Mouse (Mus musculus): ENCODE measurements around the gene Hjurp. TPM values are rescaled to one million over a fixed set of nuclear protein-coding genes. Genes with fewer than 3 reads are reported as not detected.

Hjurp gene
- total and polyA plus RNA-seq, 3 experiments, result 59.4 to 103 (median 76.3) TPM

GRCm38 (mm10) chr1:88240579-88240978, 36.9 kb downstream of the Hjurp start:
- Histone ChIP-seq H3K27me3 (ENCODE audit: control insufficient read depth in 1 of 2, insufficient read depth in 2 of 2, low read length in 2 of 2) (no peaks in the 10 kb centered on the region), H3K27ac (ENCODE audit: control insufficient read depth, low read depth, low read length) (no peak overlapping the region), H3K79me2 (ENCODE audit: control insufficient read depth, insufficient read depth, low read length, poor library complexity) (no peaks in the 10 kb centered on the region), H3K9me3 (replicated peaks; ENCODE audit: insufficient read depth, low read length) (no peaks in the 10 kb centered on the region), H3K4me1 (ENCODE audit: control insufficient read depth in 1 of 2, insufficient read depth in 2 of 2, low read length in 2 of 2) (no peaks in the 10 kb centered on the region), H3K36me3 (ENCODE audit: control insufficient read depth in 1 of 2, insufficient read depth in 2 of 2, low read length in 2 of 2) (no peaks in the 10 kb centered on the region), H3K4me3 (ENCODE audit: control insufficient read depth in 1 of 2, insufficient read depth in 1 of 2, low read depth in 2 of 2, low read length in 2 of 2) (no peak overlapping the region), H3K9ac (ENCODE audit: control insufficient read depth, low read depth, low read length, poor library complexity, severe bottlenecking) (no peak overlapping the region)
- no peak for TF ChIP-seq ZMIZ1 (IDR thresholded peaks at IDR 0.05; ENCODE audit: low read depth, low read length)
- TF ChIP-seq MYB (IDR thresholded peaks at IDR 0.05; ENCODE audit: low read depth, low read length), result no peak
- TF ChIP-seq USF1 (IDR thresholded peaks at IDR 0.05; ENCODE audit: low read depth, low read length), result 0 out of 2 replicates have a peak, but pooled peaks have one; percentile 27
- no peak for DNase-seq (ENCODE audit: low read depth, low spot score)

GRCm38 (mm10) chr1:88240072-88240471, 37.4 kb downstream of the Hjurp start:
- Histone ChIP-seq H3K36me3 (ENCODE audit: control insufficient read depth in 1 of 2, insufficient read depth in 2 of 2, low read length in 2 of 2) (no peaks in the 10 kb centered on the region), H3K4me1 (ENCODE audit: control insufficient read depth in 1 of 2, insufficient read depth in 2 of 2, low read length in 2 of 2) (no peaks in the 10 kb centered on the region), H3K27ac (ENCODE audit: control insufficient read depth, low read depth, low read length) (no peak overlapping the region), H3K27me3 (ENCODE audit: control insufficient read depth in 1 of 2, insufficient read depth in 2 of 2, low read length in 2 of 2) (no peaks in the 10 kb centered on the region), H3K4me3 (ENCODE audit: control insufficient read depth in 1 of 2, insufficient read depth in 1 of 2, low read depth in 2 of 2, low read length in 2 of 2) (no peak overlapping the region), H3K9me3 (replicated peaks; ENCODE audit: insufficient read depth, low read length) (no peaks in the 10 kb centered on the region), H3K79me2 (ENCODE audit: control insufficient read depth, insufficient read depth, low read length, poor library complexity) (no peaks in the 10 kb centered on the region), H3K9ac (ENCODE audit: control insufficient read depth, low read depth, low read length, poor library complexity, severe bottlenecking) (no peak overlapping the region)
- no peak for DNase-seq (ENCODE audit: low read depth, low spot score)
- TF ChIP-seq MXI1 (IDR thresholded peaks at IDR 0.05; ENCODE audit: low read depth, low read length), result no peak
- TF ChIP-seq TAL1 (IDR thresholded peaks at IDR 0.05; ENCODE audit: low read length), result no peak
- no peak for TF ChIP-seq RAD21 (IDR thresholded peaks at IDR 0.05; ENCODE audit: low read depth, low read length)
- no peak for TF ChIP-seq MAX (IDR thresholded peaks at IDR 0.05; ENCODE audit: low read length)
- TF ChIP-seq ZKSCAN1 (IDR thresholded peaks at IDR 0.05; ENCODE audit: low read depth, low read length), result no peak
- TF ChIP-seq E2F4 (IDR thresholded peaks at IDR 0.05; ENCODE audit: borderline replicate concordance, low read depth, low read length), result no peak
- no peak for TF ChIP-seq SIN3A (IDR thresholded peaks at IDR 0.05; ENCODE audit: low read length)
- TF ChIP-seq MEF2A (IDR thresholded peaks at IDR 0.05; ENCODE audit: extremely low read depth, insufficient replicate concordance, low read depth, low read length, poor library complexity, severe bottlenecking), result no peak
- TF ChIP-seq NRF1 (IDR thresholded peaks at IDR 0.05; ENCODE audit: insufficient read depth, low read depth, low read length, poor library complexity, severe bottlenecking), result no peak
- no peak for TF ChIP-seq MYB (IDR thresholded peaks at IDR 0.05; ENCODE audit: low read depth, low read length)

DNA sequence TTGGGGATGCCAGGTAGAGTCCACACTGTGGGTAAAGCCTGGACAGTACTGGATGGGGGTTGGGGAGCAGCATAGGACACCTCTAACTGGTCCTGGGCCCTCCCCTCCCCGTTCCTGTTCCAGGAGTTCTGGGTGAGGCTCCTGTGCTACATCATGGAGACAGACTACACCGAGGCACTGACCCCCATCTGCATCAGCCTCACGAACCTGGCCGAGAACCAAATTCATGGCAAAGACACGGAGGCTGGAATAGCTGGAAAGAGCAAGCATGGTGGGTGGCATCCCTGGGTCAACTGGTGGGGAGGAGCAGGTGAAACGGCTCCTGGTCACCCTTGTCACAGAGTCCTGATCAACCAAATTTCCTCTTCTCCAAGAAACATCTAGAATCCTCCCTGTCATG, 38.7 kb downstream of the Hjurp start:
- Histone ChIP-seq H3K36me3 (ENCODE audit: control insufficient read depth in 1 of 2, insufficient read depth in 2 of 2, low read length in 2 of 2) (no peaks in the 10 kb centered on the region), H3K79me2 (ENCODE audit: control insufficient read depth, insufficient read depth, low read length, poor library complexity) (no peaks in the 10 kb centered on the region), H3K27me3 (ENCODE audit: control insufficient read depth in 1 of 2, insufficient read depth in 2 of 2, low read length in 2 of 2) (no peaks in the 10 kb centered on the region), H3K9ac (ENCODE audit: control insufficient read depth, low read depth, low read length, poor library complexity, severe bottlenecking) (no peak overlapping the region), H3K27ac (ENCODE audit: control insufficient read depth, low read depth, low read length) (no peak overlapping the region), H3K4me1 (ENCODE audit: control insufficient read depth in 1 of 2, insufficient read depth in 2 of 2, low read length in 2 of 2) (no peaks in the 10 kb centered on the region), H3K9me3 (replicated peaks; ENCODE audit: insufficient read depth, low read length) (no peaks in the 10 kb centered on the region), H3K4me3 (ENCODE audit: control insufficient read depth in 1 of 2, insufficient read depth in 1 of 2, low read depth in 2 of 2, low read length in 2 of 2) (no peak overlapping the region)
- no peak for TF ChIP-seq USF2 (IDR thresholded peaks at IDR 0.05; ENCODE audit: borderline replicate concordance in 1 of 2, insufficient read depth in 1 of 2, low read depth in 1 of 2, low read length in 2 of 2)
- no peak for TF ChIP-seq NRF1 (IDR thresholded peaks at IDR 0.05; ENCODE audit: insufficient read depth, low read depth, low read length, poor library complexity, severe bottlenecking)
- TF ChIP-seq SMC3 (IDR thresholded peaks at IDR 0.05; ENCODE audit: low read depth, low read length), result no peak
- TF ChIP-seq MXI1 (IDR thresholded peaks at IDR 0.05; ENCODE audit: low read depth, low read length), result no peak
- no peak for TF ChIP-seq MAFK (IDR thresholded peaks at IDR 0.05; ENCODE audit: borderline replicate concordance, low read depth, low read length)
- TF ChIP-seq UBTF (IDR thresholded peaks at IDR 0.05; ENCODE audit: borderline replicate concordance, insufficient read depth, low read depth, low read length), result no peak
- TF ChIP-seq HCFC1 (IDR thresholded peaks at IDR 0.05; ENCODE audit: low read depth, low read length), result no peak
- TF ChIP-seq MYC (IDR thresholded peaks at IDR 0.05; ENCODE audit: low read depth, low read length), result no peak
- TF ChIP-seq TAL1 (IDR thresholded peaks at IDR 0.05; ENCODE audit: low read length), result no peak; the same call in 1 of the 2 replicates
- no peak for TF ChIP-seq GATA1 (IDR thresholded peaks at IDR 0.05; ENCODE audit: low read depth, low read length)
- DNase-seq (ENCODE audit: low read depth, low spot score), result no peak
